Mouse (Mus musculus): Measurements from ENCODE around the gene Acsm3. TPM values are rescaled to one million over a fixed set of nuclear protein-coding genes. Genes with fewer than 3 reads are reported as not detected.
"Not testable (repeated sequence)": the region's sequence is repeated elsewhere in the genome, so short reads cannot be mapped to it uniquely, and the experiment has no call there.

Acsm3 gene
- 0.08 and 0.37 TPM in 2 replicates for polyA plus RNA-seq (2014; fragmentation: Nextera tagmentation; extraction: Ambion mirVana)

DNA sequence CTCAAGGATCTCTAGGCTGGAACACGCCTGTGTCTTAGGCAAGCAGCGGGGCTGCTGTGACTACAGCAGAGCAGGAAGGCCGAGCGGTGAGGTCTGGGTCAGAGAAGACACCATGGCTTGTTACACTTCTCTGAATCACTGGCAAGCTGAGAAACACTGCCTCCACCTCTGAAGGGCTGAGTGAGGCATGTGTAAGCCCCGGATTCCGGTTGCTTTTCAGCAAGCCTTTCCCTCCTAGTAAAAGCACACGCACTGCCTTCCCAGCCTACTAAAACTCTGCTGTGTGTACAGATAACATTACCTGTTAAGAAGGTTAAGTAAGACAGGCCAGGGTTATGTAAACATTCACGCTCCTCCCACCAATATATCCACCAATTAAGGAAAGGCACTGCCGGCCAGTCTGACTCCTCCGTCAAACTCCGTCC, at the start of gene Acsm3:
Gene Acsm3, plus strand, starts transcription at position 397 of the 425 bp plus-strand sequence.
- Histone ChIP-seq H3K36me3 (ENCODE audit: control insufficient read depth, insufficient read depth, low read length) (no peaks in the 10 kb centered on the region), H3K9ac (ENCODE audit: low read length) (no peak within 1 kb of the TSS), H3K4me1 (ENCODE audit: control insufficient read depth, insufficient read depth, low read length) (no peaks in the 10 kb centered on the region), H3K4me2 (ENCODE audit: low read depth) (no peak within 1 kb of the TSS), H3K27ac (ENCODE audit: low read depth, low read length) (no peak within 1 kb of the TSS), H3K27me3 (ENCODE audit: control insufficient read depth, insufficient read depth, low read length) (no peaks in the 10 kb centered on the region), H3K4me3 (ENCODE audit: low read depth, low read length) (no peak within 1 kb of the TSS), H3K9me3 (ENCODE audit: control insufficient read depth, low read length) (no peaks in the 10 kb centered on the region)
- 69% methylated on average over 11 of the region's 11 CpGs for WGBS
- DNase-seq (ENCODE audit: low spot score) (no peak), ATAC-seq (ENCODE audit: insufficient read depth, low FRiP score, low TSS enrichment) (no peak)

DNA sequence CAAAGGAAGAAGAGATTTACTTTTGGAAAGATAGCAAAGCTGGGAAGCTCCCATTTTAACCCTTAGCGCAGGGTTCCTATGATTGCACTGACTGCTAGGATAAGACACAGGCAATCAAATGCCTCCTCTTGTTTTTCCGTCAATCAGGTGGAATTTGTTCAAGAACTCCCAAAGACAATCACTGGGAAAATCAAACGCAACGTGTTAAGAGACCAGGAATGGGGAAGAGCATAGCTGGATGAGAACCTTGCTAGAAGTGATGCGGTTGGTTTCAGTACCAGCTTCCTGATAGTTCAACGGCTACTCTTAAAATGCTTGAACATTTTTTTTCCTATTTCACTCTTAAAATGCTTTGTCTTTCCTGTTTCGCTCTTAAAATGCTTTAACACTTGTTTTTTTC, 46.6 kb upstream of the Acsm3 start:
- Histone ChIP-seq H3K27me3 (ENCODE audit: control insufficient read depth, insufficient read depth, low read length) (no peaks in the 10 kb centered on the region), H3K4me1 (ENCODE audit: control insufficient read depth, insufficient read depth, low read length) (no peaks in the 10 kb centered on the region), H3K9me3 (ENCODE audit: control insufficient read depth, low read length) (no peaks in the 10 kb centered on the region), H3K4me3 (ENCODE audit: low read depth, low read length) (no peak overlapping the region), H3K4me2 (ENCODE audit: low read depth) (no peak overlapping the region), H3K36me3 (ENCODE audit: control insufficient read depth, insufficient read depth, low read length) (peaks cover 7% of the 10 kb centered on the region), H3K27ac (ENCODE audit: low read depth, low read length) (no peak overlapping the region), H3K9ac (ENCODE audit: low read length) (no peak overlapping the region)
- DNase-seq (ENCODE audit: low spot score) (no peak), ATAC-seq (ENCODE audit: insufficient read depth, low FRiP score, low TSS enrichment) (no peak)
- 90% methylated on average over 7 of the region's 7 CpGs for WGBS

DNA sequence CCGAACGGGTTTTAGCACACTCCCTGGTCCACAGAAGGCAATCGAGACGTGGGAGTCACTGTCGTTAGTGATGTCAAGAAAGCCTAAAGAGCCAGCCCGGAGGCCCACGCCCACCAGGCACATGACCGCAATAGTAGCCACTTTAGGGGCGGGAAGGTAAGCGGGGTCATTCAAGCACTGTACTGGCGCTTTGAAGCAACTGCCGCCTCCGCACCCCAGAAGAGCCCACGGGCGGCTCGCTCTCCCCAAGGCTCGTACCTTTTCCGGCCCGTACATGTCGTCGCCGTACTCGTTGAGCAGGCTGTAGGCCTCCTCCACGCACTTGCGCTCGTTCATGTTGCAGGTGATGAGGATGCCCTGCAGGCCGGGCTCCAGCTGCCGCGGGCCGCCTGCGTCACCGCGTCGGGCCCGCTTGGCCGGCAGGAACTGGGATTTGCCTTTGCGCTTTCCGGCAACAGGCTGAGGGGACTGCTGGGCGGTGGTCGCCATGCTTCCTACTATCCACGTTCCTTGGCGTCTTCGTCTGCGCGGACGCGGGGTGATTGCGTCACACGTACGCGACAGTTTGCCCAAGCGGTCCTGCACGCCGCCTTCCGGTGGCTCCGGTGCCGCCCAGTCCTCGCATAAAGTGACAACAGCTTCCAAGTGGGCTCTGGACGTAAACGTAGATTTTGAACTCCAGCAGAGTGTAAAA, 40.3 kb upstream of the Acsm3 start, which contains the start of gene Thumpd1:
Gene Thumpd1, minus strand, starts transcription at position 546 of the 694 bp plus-strand sequence.
- peaks cover 7% of the 10 kb centered on the region for H3K36me3 ChIP-seq (ENCODE audit: control insufficient read depth, insufficient read depth, low read length)
- peak within 1 kb of the TSS; percentile 79 for H3K4me2 ChIP-seq (ENCODE audit: low read depth)
- peaks cover 4% of the 10 kb centered on the region; the same call in 1 of the 2 replicates for H3K4me1 ChIP-seq (ENCODE audit: control insufficient read depth, insufficient read depth, low read length)
- H3K27ac ChIP-seq (ENCODE audit: low read depth, low read length): no peak within 1 kb of the TSS
- ATAC-seq (ENCODE audit: insufficient read depth, low FRiP score, low TSS enrichment) (peak; percentile 95), DNase-seq (ENCODE audit: low spot score) (peak; percentile 96)
- no peaks in the 10 kb centered on the region for H3K9me3 ChIP-seq (ENCODE audit: control insufficient read depth, low read length)
- no peaks in the 10 kb centered on the region for H3K27me3 ChIP-seq (ENCODE audit: control insufficient read depth, insufficient read depth, low read length)
- H3K9ac ChIP-seq (ENCODE audit: low read length): peak within 1 kb of the TSS; percentile 88
- H3K4me3 ChIP-seq (ENCODE audit: low read depth, low read length): peak within 1 kb of the TSS; percentile 97
- WGBS: under 1% methylated on average over 60 of the region's 60 CpGs

DNA sequence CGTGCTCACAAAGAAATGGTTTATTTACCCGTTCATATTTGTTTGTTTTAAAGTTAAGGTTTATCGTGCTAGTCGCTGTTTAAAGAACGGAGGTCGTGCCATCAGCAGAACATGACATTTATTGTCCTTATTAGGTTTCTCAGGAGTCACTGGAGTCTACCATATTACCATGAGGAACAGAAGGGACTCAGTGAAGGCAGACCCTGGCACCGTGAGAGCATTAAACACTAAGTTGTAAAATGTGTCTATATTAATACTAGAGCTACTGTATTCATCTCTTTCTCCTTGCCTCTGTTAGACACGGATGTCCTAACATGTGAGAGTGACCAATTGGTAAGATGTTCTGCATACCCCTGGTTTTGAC, 39.8 kb upstream of the Acsm3 start:
- Histone ChIP-seq H3K9ac (ENCODE audit: low read length) (peak overlapping the region; percentile 88), H3K27ac (ENCODE audit: low read depth, low read length) (no peak overlapping the region), H3K36me3 (ENCODE audit: control insufficient read depth, insufficient read depth, low read length) (peaks cover 5% of the 10 kb centered on the region), H3K9me3 (ENCODE audit: control insufficient read depth, low read length) (no peaks in the 10 kb centered on the region), H3K4me2 (ENCODE audit: low read depth) (peak overlapping the region; percentile 48), H3K4me3 (ENCODE audit: low read depth, low read length) (peak overlapping the region; percentile 97), H3K27me3 (ENCODE audit: control insufficient read depth, insufficient read depth, low read length) (no peaks in the 10 kb centered on the region), H3K4me1 (ENCODE audit: control insufficient read depth, insufficient read depth, low read length) (peaks cover 4% of the 10 kb centered on the region; the same call in 1 of the 2 replicates)
- 14% methylated on average over 8 of the region's 8 CpGs for WGBS
- ATAC-seq (ENCODE audit: insufficient read depth, low FRiP score, low TSS enrichment) (peak; percentile 48), DNase-seq (ENCODE audit: low spot score) (no peak)

DNA sequence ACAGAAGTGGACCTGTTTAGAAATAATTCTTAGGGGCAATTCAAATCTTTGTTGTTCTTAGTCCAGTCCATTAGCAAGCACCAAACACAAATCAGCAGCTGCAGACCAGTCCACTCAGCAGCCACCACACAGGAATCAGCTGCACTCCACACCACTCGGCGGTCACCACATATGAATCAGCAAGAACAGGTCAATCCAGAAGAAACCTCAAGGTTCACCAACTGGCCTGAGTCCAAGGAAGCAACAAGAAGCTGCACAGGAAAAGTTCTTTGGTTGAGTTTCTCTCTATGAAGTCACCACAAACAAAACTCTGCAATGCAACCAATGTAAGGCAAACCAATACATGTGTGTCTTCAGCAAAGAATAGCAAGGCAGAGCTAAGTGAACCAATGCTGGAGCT, 33.1 kb upstream of the Acsm3 start:
- H3K4me2 ChIP-seq (ENCODE audit: low read depth): no peak overlapping the region
- H3K36me3 ChIP-seq (ENCODE audit: control insufficient read depth, insufficient read depth, low read length): no peaks in the 10 kb centered on the region
- no peak overlapping the region for H3K27ac ChIP-seq (ENCODE audit: low read depth, low read length)
- no peaks in the 10 kb centered on the region for H3K27me3 ChIP-seq (ENCODE audit: control insufficient read depth, insufficient read depth, low read length)
- DNase-seq (ENCODE audit: low spot score) (no peak), ATAC-seq (ENCODE audit: insufficient read depth, low FRiP score, low TSS enrichment) (no peak)
- H3K4me3 ChIP-seq (ENCODE audit: low read depth, low read length): no peak overlapping the region
- no peak overlapping the region for H3K9ac ChIP-seq (ENCODE audit: low read length)
- H3K4me1 ChIP-seq (ENCODE audit: control insufficient read depth, insufficient read depth, low read length): no peaks in the 10 kb centered on the region
- no peaks in the 10 kb centered on the region for H3K9me3 ChIP-seq (ENCODE audit: control insufficient read depth, low read length)
- WGBS: 87% methylated on average over 2 of the region's 2 CpGs

DNA sequence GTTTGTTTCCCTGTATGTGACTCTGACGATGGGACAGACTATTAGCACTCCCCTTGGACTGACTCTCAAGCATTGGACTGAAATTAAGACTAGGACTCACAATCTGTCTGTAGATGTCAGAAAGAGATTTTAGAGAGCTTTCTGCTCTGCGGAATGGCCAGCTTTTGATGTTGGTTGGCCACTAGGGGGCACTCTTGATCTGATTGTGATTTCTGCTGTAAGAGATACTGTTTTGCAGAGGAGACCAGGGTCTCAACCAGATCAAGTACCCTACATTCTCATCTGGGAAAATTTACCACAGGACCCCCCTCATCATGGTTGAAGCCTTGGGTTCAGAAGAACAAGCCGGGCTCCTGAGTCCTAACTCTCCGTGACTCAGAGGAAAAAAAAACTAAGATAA, 29.5 kb upstream of the Acsm3 start:
- H3K9me3 ChIP-seq (ENCODE audit: control insufficient read depth, low read length); H3K27me3 ChIP-seq (ENCODE audit: control insufficient read depth, insufficient read depth, low read length); H3K4me1 ChIP-seq (ENCODE audit: control insufficient read depth, insufficient read depth, low read length); H3K27ac ChIP-seq (ENCODE audit: low read depth, low read length); H3K4me3 ChIP-seq (ENCODE audit: low read depth, low read length); H3K36me3 ChIP-seq (ENCODE audit: control insufficient read depth, insufficient read depth, low read length); H3K4me2 ChIP-seq (ENCODE audit: low read depth); H3K9ac ChIP-seq (ENCODE audit: low read length); ATAC-seq (ENCODE audit: insufficient read depth, low FRiP score, low TSS enrichment); DNase-seq (ENCODE audit: low spot score): not testable (repeated sequence)
- WGBS: 76% methylated on average over 4 of the region's 4 CpGs

DNA sequence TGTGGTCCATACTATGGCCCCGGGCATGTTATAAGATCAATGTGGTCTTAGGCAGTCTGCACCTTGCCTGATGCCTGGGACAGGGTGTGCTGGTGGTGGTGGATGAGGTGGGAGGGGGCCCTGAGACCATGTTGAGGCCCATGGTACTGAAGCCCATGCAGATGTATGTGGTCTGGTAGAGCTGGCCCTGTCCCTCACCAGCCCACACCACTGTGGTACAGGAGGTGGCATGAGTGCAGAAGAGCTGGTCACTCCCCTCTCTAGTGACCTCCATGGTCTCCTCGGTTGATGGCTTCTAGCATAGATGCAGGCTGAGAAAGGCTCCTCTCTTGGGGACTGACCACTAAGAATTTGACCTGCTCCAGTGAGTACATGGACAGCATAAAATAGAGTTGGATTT, 21.8 kb upstream of the Acsm3 start:
- Histone ChIP-seq H3K9ac (ENCODE audit: low read length) (no peak overlapping the region), H3K27me3 (ENCODE audit: control insufficient read depth, insufficient read depth, low read length) (no peaks in the 10 kb centered on the region), H3K36me3 (ENCODE audit: control insufficient read depth, insufficient read depth, low read length) (no peaks in the 10 kb centered on the region), H3K4me3 (ENCODE audit: low read depth, low read length) (no peak overlapping the region), H3K4me1 (ENCODE audit: control insufficient read depth, insufficient read depth, low read length) (no peaks in the 10 kb centered on the region), H3K4me2 (ENCODE audit: low read depth) (no peak overlapping the region), H3K27ac (ENCODE audit: low read depth, low read length) (no peak overlapping the region), H3K9me3 (ENCODE audit: control insufficient read depth, low read length) (no peaks in the 10 kb centered on the region)
- no peak for DNase-seq (ENCODE audit: low spot score)
- ATAC-seq (ENCODE audit: insufficient read depth, low FRiP score, low TSS enrichment): no peak
- 87% methylated on average over 2 of the region's 2 CpGs for WGBS

DNA sequence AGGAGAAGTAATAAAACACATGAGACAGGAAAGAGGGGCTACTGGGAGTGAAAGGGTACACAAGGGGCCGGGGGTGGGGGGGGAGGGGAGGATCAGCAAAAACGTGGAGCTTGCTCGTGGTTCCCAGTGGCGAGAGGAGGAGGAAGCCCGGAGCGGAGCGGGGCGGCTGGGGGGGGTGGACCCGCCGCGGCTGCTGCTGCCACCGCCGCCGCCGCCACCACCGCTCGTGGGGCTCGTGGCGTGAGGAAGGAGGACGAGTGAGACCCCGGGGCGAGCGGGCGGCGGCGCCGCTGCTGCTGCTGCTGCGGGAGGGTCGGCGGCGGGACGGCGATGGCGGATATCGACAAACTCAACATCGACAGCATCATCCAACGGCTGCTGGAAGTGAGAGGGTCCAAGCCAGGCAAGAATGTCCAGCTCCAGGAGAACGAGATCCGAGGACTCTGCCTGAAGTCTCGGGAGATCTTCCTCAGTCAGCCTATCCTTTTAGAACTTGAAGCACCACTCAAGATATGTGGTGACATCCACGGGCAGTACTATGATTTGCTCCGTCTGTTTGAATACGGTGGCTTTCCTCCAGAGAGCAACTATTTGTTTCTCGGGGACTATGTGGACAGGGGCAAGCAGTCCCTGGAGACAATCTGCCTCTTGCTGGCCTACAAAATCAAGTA, 20.8 kb upstream of the Acsm3 start:
- peak; percentile 63 for ATAC-seq (ENCODE audit: insufficient read depth, low FRiP score, low TSS enrichment)
- 5% methylated on average over 30 of the region's 44 CpGs for WGBS
- not testable (repeated sequence) for H3K9me3 ChIP-seq (ENCODE audit: control insufficient read depth, low read length); H3K36me3 ChIP-seq (ENCODE audit: control insufficient read depth, insufficient read depth, low read length); H3K4me1 ChIP-seq (ENCODE audit: control insufficient read depth, insufficient read depth, low read length); H3K27ac ChIP-seq (ENCODE audit: low read depth, low read length); H3K27me3 ChIP-seq (ENCODE audit: control insufficient read depth, insufficient read depth, low read length)
- H3K4me3 ChIP-seq (ENCODE audit: low read depth, low read length): peak overlapping the region; percentile 33
- H3K9ac ChIP-seq (ENCODE audit: low read length): peak overlapping the region; percentile 37
- DNase-seq (ENCODE audit: low spot score): peak; percentile 20
- H3K4me2 ChIP-seq (ENCODE audit: low read depth): peak overlapping the region; percentile 39

DNA sequence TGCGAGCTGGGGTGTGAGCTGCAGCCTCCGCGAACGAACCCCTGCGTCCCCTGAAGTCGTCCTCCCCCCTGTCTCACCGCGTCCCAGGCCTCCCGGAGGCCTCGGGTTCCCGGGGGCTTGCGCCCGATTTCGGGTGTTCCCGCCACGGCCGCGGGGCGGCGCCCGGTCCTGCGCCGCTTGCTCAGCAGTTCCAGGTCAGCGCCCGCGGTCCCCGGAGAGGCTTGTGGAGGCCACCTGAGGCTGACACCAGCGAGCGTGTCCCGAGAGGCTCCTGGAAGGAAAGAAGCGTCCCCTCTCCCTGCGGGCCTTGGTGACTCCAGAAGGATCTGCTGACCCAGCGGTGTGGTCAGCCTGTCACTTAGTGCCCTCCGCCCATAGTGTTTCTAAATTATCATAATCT, 16.4 kb upstream of the Acsm3 start:
- no peaks in the 10 kb centered on the region for H3K36me3 ChIP-seq (ENCODE audit: control insufficient read depth, insufficient read depth, low read length)
- H3K4me3 ChIP-seq (ENCODE audit: low read depth, low read length): no peak overlapping the region
- no peaks in the 10 kb centered on the region for H3K27me3 ChIP-seq (ENCODE audit: control insufficient read depth, insufficient read depth, low read length)
- whole genome bisulfite sequencing: 9% methylated on average over 34 of the region's 34 CpGs
- ATAC-seq (ENCODE audit: insufficient read depth, low FRiP score, low TSS enrichment) (no peak), DNase-seq (ENCODE audit: low spot score) (peak; percentile 52)
- H3K27ac ChIP-seq (ENCODE audit: low read depth, low read length): no peak overlapping the region
- no peaks in the 10 kb centered on the region for H3K9me3 ChIP-seq (ENCODE audit: control insufficient read depth, low read length)
- no peak overlapping the region for H3K9ac ChIP-seq (ENCODE audit: low read length)
- peaks cover 2% of the 10 kb centered on the region; the same call in 1 of the 2 replicates for H3K4me1 ChIP-seq (ENCODE audit: control insufficient read depth, insufficient read depth, low read length)
- peak overlapping the region; percentile 21; the same call in 1 of the 2 replicates for H3K4me2 ChIP-seq (ENCODE audit: low read depth)
